Mouse (Mus musculus) megakaryocyte, adult 5-6 weeks (primary cell): Measurements from ENCODE around the gene Gtse1. TPM values are rescaled to one million over a fixed set of nuclear protein-coding genes. Genes with fewer than 3 reads are reported as not detected.
"Not testable (repeated sequence)": the region's sequence is repeated elsewhere in the genome, so short reads cannot be mapped to it uniquely, and the experiment has no call there.

Experiments used
- ATAC-seq: 2 replicates; pipeline ENCODE4 v1.8.0; 2016; ENCODE audit warnings: mild to moderate bottlenecking, inconsistent platforms; ENCODE audit not compliant: poor library complexity, severe bottlenecking
- total RNA-seq, 2 experiments: library from RNA; stranded (forward) in 1 of 2; stranded (reverse) in 1 of 2; fragments of 153-499, 151-499 nt in 1 of 2; fragments of 221-1000, 200-1000 nt in 1 of 2; gene quantifications; 2 replicates each; pipeline versions ENCODE4 v1.2.3 to v1.2.4; 2015 to 2017

Gene Gtse1
- total RNA-seq, 2 experiments from 2014 or later, result 16.1 to 20.0 TPM

DNA sequence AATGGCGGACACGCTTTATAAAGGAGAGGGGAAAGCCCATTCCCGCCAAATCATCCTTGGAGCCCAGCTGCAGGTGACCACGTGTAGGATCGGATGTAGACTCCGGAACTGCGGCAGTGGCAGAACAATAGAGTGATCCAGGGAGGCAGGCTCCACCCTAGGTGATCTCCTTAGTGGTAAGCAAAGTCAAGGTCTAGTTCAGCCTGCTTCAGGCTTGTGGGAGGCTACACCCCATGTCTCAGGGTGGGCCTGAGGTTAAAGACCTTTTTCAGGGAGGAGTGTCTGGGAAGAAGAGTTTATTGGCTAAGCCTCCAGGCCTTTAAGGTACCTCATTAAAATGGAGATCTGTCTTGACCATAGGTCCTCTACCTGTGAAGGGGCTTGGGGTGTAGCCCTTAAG lies 6.4 kb downstream of the Gtse1 start:
- not testable (repeated sequence) for ATAC-seq

DNA sequence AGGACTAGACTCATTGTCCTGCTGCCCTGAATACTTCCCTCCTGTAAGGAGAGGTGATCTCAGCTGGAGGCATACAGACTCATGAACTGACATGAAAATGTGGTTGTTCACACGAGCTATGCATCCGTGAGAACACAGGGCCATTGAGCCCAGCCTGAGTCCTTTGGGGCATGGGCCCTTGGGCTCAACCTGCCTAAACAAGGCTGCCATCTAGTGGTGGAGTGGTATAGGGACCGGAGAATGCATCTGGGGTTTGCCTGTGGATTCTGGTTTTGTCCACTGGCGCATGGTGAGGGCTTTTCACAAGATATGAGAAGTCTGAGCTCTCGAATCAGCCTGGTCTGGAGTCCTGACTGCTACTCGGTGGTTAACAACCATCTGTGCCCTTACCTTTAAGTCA lies 8.2 kb downstream of the Gtse1 start:
- ATAC-seq, result peak; percentile 93

DNA sequence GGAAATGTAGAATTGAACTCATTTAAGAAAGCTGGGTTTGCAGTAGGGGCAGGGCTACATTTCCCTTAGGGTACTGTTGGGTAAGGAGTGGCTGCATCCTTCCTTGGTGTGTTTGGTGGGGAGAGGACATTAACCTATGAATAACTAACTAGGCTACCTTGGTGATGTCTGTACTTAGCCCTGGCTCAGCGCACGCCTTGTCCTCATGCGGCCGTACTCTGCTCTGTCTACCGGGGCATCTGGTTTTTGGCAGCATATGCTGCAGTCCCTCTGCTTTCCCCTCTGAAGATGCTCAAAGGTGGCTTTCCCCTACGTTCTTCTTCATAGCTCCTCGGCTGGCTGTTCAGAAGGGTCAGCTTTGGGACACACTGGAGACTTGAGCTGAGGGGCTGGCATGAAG lies 17.8 kb downstream of the Gtse1 start:
- ATAC-seq, result no peak

DNA sequence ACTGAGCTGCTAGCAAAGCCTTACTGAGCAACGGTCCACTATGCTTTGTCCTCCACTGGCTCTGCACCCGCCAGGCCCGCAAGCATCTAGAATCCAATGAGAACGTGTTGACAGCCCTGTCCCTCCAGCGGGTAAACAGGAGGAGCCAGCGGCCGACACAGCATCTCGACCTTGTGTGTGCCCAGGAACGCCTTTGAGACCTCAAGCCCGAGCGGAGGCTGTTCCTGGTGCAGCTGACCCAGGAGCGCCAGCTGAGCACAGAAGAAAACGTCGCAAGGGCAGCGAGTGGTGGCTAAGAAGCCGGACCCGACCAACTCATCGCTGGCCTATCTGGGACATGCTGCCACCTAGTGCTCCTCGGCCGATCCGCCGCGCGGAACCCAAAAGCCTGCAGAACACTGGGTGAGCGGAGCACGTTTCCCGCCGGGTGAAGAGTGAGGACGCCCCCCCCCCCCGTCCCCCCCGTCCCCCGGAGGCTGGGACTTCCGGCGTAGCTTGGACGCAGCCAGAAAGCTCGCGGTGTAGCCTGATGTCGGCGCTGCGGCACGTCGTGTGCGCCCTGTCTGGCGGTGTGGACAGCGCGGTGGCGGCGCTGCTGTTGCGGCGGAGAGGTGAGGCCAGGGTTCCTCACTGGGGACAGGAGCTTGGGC lies 19.4 kb downstream of the Gtse1 start, which contains the start of gene Trmu:
TSS of gene Trmu (plus strand) at position 465 of the 650 bp plus-strand sequence.
- ATAC-seq, result peak; percentile 94

DNA sequence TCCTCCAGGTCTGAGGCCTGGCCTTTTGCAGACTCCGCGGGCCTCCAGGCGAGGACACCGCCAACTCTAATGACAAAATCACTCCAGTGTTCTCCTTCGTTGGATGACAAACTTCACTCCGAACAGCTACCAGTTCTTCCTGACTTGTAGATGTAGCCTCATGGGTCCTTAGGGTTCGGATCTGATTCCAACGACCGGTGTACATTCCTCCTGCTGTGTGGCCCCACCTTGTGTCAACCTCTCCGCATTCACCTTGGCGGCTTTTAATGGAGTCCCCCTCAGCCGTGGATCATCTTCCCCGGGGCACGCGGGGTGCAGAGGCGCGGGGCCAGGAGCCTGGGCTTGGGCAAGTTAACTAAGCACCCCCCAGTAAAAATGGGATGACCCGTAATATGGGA lies 20.0 kb downstream of the Gtse1 start:
- 0 out of 2 replicates have a peak, but pooled peaks have one; percentile 14 for ATAC-seq

DNA sequence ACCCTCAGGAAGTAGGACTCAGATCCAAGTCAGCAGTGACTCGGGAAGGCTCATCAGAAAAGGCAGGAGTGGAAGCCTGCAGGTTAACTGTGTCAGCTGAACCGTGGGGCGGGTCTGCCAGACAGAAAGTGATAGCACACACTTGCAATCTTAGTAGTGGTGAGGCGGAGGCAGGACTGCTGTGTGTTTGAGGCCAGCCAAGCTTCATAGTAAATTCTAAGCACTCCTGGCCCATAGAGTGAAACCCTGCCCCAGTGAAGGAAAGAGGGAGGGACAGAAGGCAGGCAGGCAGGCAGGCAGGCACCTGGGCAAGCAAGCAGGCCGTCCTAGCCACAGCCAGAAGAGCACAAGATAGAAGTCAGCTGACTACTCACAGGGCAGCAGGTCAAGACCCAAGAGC lies 26.1 kb downstream of the Gtse1 start:
- ATAC-seq, result no peak

DNA sequence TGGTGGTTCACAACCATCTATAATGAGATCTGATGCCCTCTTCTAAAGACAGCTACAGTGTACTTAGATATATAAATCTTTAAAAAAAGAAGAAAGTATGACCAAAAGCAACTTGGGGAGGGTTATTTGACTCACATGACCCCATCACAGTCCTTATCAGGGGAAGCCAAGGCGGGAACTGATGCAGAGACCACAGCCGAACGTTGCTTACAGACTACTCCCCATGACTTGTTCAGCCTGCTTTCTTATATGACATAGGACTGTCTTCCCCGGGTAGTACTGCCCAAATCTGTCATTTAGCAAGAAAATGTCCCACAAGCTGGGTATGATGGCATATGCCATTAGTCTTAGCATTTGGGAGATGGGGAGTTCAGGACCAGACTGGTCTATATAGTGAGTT lies 29.7 kb downstream of the Gtse1 start:
- ATAC-seq, result no peak

DNA sequence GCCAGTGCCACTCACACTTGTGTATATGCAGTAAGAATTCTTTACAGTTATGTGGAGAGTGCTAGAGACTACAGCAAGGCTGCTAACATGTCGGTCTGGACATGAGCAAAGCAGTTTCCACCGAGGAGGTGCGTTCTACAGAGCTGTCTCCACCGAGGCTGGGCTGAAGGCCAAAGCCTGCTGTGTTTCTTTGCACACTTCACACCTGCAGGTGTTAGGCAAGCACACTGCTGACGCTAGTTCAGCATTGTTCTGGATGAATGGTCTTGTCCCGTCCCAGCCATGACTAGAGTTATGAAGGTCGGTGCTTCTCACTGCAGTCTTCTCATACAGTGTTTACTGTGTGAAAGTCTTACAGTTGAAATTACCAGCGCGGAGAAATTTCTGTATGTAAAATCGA lies 32.4 kb downstream of the Gtse1 start:
- ATAC-seq, result no peak

DNA sequence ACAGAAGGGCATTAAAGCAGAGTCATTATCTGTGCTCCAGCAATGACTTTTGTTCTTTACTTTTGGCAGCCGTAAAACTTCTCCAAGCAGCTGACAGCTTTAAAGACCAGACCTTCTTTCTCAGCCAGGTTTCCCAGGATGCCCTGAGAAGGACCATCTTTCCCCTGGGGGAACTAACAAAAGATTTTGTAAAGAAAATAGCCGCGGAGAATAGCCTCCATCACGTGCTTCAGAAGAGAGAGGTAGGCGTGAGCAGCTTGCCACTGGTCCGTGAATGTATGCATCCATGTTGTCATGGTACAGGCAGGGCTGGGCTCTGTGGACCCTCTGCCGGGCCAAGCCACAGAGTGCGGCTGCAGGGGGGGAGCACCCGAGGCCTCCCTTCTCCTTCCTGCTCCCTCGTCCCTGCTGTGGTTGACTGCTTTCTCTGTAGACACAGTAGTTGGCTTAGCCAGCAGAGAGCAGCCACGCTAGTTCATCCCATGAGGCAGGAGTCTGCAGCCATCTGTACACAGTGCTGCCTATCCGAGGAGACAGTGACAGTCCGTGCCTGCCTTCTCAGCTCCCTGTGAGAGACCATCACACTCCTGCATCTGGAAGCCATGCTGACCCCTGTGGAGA lies 33.1 kb downstream of the Gtse1 start:
- no peak for ATAC-seq

DNA sequence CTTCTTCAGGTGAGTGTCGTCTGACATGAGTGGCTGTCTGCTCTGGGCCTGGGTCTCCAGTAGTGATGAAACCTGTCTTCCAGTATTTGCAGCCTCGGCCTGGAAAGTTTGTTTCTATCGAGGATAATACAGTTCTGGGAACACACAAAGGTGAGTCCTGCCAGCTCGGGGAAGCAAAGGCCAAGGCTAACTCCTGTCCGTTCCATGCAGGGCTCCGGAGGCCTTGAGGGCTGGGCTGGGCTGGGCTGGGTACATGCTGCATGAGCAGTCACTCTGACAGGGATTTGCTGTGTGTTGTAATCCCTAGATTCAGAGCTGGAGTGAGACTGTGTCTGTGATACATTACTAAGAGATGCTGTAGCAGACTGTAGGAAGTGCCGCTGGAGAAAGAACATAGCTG lies 34.3 kb downstream of the Gtse1 start:
- ATAC-seq, result no peak

DNA sequence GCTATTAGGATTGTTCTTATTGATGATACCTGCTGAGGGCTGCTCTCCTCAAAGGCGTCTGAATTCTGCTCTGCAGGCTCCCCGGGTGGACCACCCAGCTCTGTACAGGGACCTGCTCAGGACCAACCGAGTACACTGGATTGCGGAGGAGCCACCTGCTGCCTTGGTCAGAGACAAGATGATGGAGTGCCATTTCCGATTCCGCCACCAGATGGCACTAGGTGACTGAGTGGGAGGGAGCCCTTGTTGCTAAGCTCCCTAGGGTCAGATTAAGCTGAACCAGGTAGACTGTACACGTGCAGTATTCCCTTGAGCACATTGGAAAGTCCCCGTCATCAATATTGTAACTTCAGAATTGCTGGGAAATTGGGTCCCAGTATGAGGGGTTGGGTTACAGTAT lies 36.7 kb downstream of the Gtse1 start:
- peak; percentile 77 for ATAC-seq

DNA sequence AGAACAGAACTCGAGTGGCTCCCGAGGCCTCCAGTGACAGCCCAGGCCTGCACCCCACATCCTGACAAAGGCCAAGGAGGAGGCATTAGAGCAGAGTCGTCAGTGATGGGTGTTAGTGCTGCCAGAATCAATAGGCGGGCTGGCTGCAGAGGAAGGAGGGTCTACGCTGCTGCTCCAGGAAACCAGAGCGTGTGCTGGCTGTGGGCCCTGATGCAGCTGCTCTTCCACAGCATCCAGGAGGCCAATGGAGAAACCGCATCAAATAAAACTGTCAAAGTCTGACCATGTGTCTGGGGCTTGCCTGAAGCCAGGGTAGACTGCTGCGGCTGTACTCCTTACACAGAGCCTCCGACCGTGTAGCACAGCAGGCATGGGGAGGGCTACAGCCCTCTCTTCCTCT lies 37.6 kb downstream of the Gtse1 start:
- no peak for ATAC-seq

DNA sequence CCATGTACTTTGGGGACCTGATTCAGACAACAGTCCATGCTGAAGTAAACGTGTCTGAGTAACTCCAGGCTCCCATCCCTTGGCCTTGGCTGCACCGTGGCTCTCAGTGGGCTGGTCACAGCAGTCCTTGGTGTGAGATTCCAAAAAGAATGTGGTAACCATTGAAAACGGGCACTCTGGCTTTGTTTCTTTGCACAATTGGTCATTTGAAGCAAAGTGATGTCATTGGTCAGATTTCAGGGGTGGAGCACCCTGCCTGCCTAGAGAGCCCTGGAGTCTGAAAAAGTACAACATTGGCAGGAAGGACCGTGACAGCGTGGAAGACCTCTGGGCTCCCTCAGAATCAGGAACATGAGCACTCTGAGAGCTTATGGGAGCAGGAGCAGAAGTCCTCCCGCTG lies 39.9 kb downstream of the Gtse1 start:
- ATAC-seq, result no peak

DNA sequence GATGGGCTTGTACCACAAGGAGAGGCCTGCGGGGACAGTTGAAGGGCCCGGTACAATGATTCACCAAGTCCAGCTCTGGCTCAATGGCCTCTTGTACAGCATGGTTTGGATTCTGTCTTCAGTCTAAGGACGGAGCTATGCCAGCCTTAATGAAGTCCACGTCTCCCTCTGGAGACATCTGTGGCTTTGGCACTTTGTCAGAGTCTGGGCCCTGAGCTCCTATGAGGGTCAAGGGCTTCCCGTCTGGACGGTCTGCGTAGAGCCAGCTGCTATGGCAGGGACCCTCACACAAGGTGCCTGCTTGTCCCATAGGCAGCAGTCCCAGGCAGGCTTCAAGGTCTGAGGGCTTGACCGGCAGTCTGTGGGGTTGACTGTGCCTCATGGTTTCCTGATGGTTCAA lies 40.8 kb downstream of the Gtse1 start:
- ATAC-seq, result no peak

DNA sequence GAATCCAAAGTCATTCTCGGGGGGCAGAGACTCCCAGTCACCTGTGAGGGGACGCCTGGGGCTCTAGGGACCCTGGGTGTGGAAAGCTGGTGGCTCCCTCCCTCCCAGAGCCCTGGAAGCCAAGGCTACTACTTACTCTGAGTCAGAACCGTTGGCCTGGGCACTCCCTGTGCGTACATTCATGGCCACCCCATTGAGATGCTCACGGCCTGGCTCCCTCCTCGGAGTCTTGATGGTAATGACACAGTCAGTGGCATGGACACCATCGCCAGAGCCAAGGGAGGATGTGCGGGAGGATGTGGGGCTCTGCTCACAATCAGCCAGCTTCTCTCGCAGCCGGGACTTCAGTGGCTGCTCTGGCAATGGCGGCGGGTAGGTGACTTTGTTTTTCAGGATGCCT lies 41.3 kb downstream of the Gtse1 start:
- no peak for ATAC-seq

DNA sequence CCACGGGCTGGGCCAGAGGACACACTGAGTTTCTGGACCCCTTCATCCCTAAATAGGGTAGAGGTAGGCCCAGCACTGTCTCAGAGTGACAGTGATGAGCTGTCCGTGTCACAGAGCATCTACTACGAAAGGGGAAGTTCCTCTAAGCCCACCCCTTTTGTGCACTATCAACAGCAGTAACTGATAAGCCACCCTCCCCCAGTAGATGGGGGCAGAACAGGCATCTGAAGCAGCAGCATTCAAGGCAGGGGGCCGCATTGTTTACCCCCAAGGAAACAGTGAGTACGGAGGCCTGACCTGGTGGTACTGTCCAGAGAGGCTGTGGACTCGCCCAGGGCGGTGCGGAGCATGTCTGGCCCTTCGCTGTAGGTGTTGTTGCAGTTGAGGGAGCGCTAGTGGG lies 43.0 kb downstream of the Gtse1 start:
- peak; percentile 66 for ATAC-seq

DNA sequence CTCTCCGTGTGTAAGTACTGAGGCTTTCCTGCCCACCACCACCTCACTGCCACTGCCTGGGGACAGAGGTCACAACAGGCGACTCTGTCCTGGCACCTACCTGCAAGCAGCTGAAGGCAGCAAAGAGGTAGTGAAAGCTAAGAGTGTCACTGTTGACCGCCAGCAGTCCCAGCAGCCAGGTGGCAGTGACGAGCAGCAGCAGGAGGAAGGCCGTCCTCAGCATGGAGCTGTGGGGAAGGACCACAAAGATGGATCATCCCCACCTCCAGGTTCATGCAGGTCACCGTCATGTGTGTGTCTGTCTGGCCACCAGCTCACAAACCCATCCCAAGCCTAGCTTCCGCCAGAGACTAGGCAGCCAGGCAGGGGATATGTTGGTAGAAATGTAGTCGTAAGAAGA lies 44.3 kb downstream of the Gtse1 start:
- no peak for ATAC-seq

DNA sequence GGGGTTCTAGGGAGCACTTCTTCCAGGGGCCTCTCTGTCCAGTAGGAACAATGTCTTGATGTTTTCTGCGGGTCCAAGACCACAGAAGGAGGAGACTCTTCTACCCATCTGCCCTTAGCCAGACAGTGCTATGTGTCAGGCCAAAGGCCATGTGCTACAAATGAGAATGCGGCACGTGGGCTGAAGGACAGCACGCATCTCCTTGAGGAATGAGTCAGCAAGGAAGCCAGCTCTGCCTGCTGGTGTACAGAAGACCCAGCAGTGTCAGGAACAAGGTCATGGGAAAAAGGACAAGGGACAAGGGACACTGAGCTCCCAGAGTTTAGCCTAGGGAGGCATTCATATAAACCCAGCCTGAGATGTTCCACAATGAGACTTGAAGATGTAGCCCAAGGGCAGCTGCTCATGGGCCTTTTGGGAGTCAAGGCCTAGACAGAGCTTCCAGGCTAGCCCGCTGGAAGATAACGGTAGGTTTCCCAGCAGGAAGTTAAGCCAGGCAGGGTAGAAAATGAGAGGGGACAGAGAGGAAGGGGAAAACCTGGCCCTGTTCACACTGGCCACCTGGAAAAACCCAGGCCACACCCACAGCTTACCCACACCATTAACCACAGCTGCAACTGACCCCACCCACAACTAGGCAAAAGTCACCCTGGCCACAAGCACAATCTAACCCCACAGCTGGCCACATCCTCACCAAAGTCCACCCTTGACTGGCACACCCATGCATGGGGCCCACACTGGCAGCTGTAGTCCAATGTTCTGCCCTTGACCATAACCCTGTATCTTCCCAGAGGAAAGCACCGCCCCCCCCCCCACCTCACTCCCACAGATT lies 49.3 kb downstream of the Gtse1 start:
- peak; percentile 61 for ATAC-seq

DNA sequence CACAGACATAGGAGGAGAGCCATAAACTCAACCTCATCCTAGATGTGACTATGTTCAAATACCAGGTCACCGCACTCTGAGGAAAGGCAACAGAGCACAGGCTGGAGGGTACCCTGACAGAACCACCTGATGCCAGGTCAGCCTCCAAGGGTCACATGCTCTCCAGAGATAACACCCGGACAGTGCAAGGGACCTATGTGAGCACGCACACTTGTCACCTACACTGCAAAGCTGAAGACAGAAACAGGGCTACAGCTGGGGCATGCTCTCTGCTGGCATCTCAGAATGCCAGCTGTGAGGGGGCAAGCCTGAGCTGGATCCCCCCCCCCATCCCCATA lies 49.9 kb downstream of the Gtse1 start:
- ATAC-seq, result 0 out of 2 replicates have a peak, but pooled peaks have one; percentile 17

DNA sequence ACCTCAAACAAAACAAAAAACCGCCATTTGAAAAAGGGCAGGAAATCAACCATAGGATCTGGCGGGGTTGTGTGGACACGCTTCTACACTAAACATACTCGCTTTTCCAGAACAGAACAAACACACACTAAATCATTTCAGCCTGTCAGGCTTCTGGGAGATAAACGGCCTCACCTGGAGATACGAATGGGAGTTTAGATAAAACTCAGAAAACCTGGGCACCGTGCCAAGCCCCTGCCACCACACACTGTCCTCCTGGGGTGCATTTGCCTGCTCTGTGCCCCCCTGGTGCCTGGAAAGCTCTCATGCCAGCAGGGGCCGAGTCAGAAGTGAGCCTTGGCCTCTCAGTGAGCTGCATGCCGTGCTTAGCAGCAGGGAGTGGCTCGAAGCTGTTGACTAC lies 50.4 kb downstream of the Gtse1 start:
- ATAC-seq, result no peak

DNA sequence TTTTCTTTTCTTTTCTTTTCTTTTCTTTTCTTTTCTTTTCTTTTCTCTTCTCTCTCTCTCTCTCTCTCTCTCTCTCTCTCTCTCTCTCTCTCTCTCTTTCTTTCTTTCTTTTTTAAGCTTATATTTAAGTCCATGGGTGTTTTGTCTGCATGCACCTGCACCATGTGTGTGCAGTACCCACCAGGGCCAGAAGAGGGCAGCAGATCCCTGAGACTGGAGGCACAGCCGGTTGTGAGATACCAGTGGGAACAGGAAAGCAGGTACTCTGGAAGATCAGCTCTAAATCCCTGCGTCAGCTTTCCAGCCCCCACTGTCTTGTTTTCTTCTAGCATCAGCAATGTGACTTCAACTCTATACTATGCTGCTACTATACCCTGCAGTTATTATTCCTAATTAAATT lies 54.1 kb downstream of the Gtse1 start:
- peak; percentile 70; the same call in 1 of the 2 replicates for ATAC-seq
